Mouse (Mus musculus) embryonic facial prominence, embryonic 11.5 days (tissue): ENCODE results near the gene Usp36. TPM values are rescaled to one million over a fixed set of nuclear protein-coding genes. Genes with fewer than 3 reads are reported as not detected.

Experiments used
- ATAC-seq: fragments of 200-750 bp; cut with Nextera tagmentation; replicated peaks from 2 replicates; pipeline ENCODE4 v1.8.0; 2017; ENCODE audit warnings: low read depth; ENCODE audit not compliant: insufficient number of reproducible peaks, low FRiP score, low TSS enrichment
- DNase-seq: peaks from one replicate; pipeline ENCODE4 v3.0.0-alpha.2; 2015; ENCODE audit warnings: low spot score
- H3K27ac ChIP-seq: fragments of 300-500 bp; sonication (generic); replicated peaks from 2 replicates; pipeline ENCODE4 v1.5.1; 2014; ENCODE audit warnings: mild to moderate bottlenecking, low read depth, low read length, control low read depth
- H3K27me3 ChIP-seq: fragments of 300-500 bp; sonication (generic); 2 replicates; pipeline ENCODE4 v1.6.1; 2014; ENCODE audit warnings: mild to moderate bottlenecking, low read length, moderate library complexity, mixed read lengths; ENCODE audit not compliant: control insufficient read depth, insufficient read depth
- H3K36me3 ChIP-seq: fragments of 300-500 bp; sonication (generic); replicated peaks from 2 replicates; pipeline ENCODE4 v1.6.1; 2014; ENCODE audit warnings: low read depth, mild to moderate bottlenecking, low read length, moderate library complexity, mixed read lengths; ENCODE audit not compliant: control insufficient read depth, insufficient read depth
- H3K4me1 ChIP-seq: fragments of 300-500 bp; sonication (generic); 2 replicates; pipeline ENCODE4 v1.6.1; 2014; ENCODE audit warnings: low read length, mixed read lengths; ENCODE audit not compliant: control insufficient read depth, insufficient read depth
- H3K4me2 ChIP-seq: fragments of 300-500 bp; sonication (generic); 2 replicates; pipeline ENCODE4 v1.6.1; 2014; ENCODE audit warnings: low read depth, mild to moderate bottlenecking, control low read depth, low read length, moderate library complexity
- H3K4me3 ChIP-seq: fragments of 300-500 bp; sonication (generic); 2 replicates; pipeline ENCODE4 v1.5.1; 2014; ENCODE audit warnings: low read depth, low read length, control low read depth
- H3K9ac ChIP-seq: fragments of 300-500 bp; sonication (generic); replicated peaks from 2 replicates; pipeline ENCODE4 v1.6.1; 2014; ENCODE audit warnings: mild to moderate bottlenecking, control low read depth, low read length
- H3K9me3 ChIP-seq: fragments of 300-500 bp; sonication (generic); replicated peaks from 2 replicates; pipeline ENCODE4 v1.6.1; 2016; ENCODE audit warnings: mild to moderate bottlenecking, low read length, inconsistent platforms, mixed read lengths; ENCODE audit not compliant: control insufficient read depth
- WGBS: fragments of 180-500 bp; shearing (Covaris S2); extraction: QIAGEN DNeasy Blood & Tissue Kit; methylation state at CpG from one replicate; pipeline ENCODE4 v1.1.7; 2014; 5-methylcytosine and 5-hydroxymethylcytosine counted together
- polyA plus RNA-seq: library from polyadenylated mRNA; unstranded; fragments of >200 nt; fragmentation: Nextera tagmentation; extraction: Ambion mirVana; gene quantifications from 2 replicates; pipeline ENCODE4 v1.2.1, GENCODE M21; 2014

The Usp36 gene
- polyA plus RNA-seq, 1 experiment from 2014 or later = 8.1 TPM

DNA sequence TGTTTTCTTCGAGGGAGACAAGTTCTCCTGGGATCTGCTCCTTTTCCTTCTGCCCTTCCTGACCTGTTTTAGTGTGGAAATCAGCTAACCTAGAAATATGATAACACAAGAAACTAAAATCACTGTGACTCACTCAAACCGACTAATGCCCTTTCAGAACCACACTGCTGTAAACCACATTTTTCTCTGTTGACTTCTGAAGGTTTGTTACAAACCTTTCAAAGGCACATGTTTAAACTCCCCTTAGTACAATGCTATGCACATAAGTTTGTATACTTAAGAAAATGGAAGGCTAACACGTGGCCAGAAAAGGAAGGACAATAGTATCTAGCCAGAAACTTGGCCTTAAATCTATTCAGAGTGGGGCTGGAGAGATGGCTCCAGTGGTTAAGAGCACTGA lies 56.1 kb downstream of the Usp36 start:
- H3K27ac ChIP-seq = no peak overlapping the region
- H3K4me1 ChIP-seq = no peaks in the 10 kb centered on the region
- no peaks in the 10 kb centered on the region for H3K27me3 ChIP-seq
- no peak overlapping the region for H3K9ac ChIP-seq
- no peak overlapping the region for H3K4me2 ChIP-seq
- DNase-seq (no peak), ATAC-seq (no peak)
- no peaks in the 10 kb centered on the region for H3K9me3 ChIP-seq
- no peak overlapping the region for H3K4me3 ChIP-seq
- 64% methylated on average over 3 of the region's 3 CpGs for WGBS
- H3K36me3 ChIP-seq = no peaks in the 10 kb centered on the region

DNA sequence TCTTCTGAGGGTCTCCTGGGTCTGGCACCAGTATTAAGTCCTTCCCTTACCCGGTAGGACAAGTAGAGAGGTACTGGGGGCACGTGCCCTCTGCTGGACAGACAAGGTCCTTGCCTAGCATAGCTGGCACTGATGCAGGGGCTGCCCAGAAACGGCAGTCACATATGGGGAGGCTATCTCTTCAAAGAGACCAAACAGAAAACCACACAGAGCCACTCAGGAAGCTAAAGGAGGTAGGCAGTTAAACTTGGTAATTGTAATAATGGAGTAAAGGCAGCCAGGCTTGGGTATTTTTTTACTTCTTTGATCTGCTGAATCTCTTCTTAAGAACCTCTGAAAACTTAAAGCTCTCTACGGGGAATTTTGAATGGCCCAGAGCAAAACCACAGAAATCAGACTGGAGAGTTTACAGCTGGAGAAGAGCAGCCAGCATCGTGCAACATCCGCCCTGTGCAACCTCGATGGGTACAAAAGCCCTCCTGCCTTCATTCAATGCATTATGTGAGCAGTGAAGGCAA lies 57.7 kb downstream of the Usp36 start:
- H3K27ac ChIP-seq = no peak overlapping the region
- H3K9ac ChIP-seq = no peak overlapping the region
- H3K9me3 ChIP-seq = no peaks in the 10 kb centered on the region
- H3K4me2 ChIP-seq = no peak overlapping the region
- no peak overlapping the region for H3K4me3 ChIP-seq
- no peaks in the 10 kb centered on the region for H3K4me1 ChIP-seq
- DNase-seq = peak; percentile 45
- no peaks in the 10 kb centered on the region for H3K27me3 ChIP-seq
- ATAC-seq = no peak
- 37% methylated on average over 7 of the region's 7 CpGs for WGBS
- H3K36me3 ChIP-seq = no peaks in the 10 kb centered on the region

DNA sequence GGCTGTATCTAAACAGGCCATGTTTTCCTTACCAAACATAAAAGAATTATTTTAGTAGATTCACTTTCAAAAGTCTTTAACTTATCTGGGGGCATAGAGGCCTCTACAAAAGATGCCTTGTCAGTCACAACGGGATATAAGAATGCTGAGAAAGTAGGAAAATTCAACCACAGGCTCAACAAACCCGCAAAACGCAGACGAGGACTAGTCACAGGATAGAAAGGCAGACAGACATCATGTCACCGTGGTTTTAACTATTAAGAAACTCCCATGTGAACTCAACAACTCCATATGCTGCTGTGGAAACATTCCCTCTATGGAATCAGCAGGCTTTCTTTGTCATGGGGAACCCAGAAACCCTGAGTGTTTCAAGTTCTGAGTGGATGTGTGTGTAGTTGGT lies 60.1 kb downstream of the Usp36 start:
- DNase-seq (no peak), ATAC-seq (no peak)
- H3K9ac ChIP-seq = no peak overlapping the region
- no peaks in the 10 kb centered on the region for H3K36me3 ChIP-seq
- no peaks in the 10 kb centered on the region for H3K9me3 ChIP-seq
- no peaks in the 10 kb centered on the region for H3K4me1 ChIP-seq
- no peak overlapping the region for H3K4me3 ChIP-seq
- WGBS = 90% methylated on average over 5 of the region's 5 CpGs
- H3K27me3 ChIP-seq = no peaks in the 10 kb centered on the region
- H3K27ac ChIP-seq = no peak overlapping the region
- no peak overlapping the region for H3K4me2 ChIP-seq

DNA sequence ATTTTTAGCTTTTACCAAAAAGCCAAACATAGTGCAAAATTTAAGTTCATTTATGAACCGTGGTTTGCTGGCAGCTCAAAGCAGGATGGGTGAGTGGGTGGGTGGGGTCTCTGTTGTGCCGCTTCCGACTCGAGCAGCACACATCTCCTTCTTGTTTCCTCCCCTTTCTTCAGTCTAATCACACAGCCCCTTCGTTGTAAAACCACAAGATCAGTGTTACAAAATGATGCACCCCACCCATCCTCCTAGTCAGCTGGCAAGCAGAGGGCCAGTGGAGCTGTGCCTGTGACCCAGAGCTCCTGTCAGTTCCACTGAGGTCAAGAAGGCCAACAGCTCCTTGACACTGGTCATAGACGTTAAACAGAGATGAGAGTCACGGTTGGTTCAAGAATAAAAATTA lies 62.4 kb downstream of the Usp36 start:
- no peak overlapping the region for H3K9ac ChIP-seq
- DNase-seq (no peak), ATAC-seq (no peak)
- no peak overlapping the region for H3K27ac ChIP-seq
- H3K36me3 ChIP-seq = no peaks in the 10 kb centered on the region
- no peaks in the 10 kb centered on the region; the same call in 1 of the 2 replicates for H3K4me1 ChIP-seq
- no peak overlapping the region for H3K4me3 ChIP-seq
- no peaks in the 10 kb centered on the region for H3K27me3 ChIP-seq
- H3K4me2 ChIP-seq = no peak overlapping the region
- H3K9me3 ChIP-seq = no peaks in the 10 kb centered on the region
- WGBS = 73% methylated on average over 7 of the region's 7 CpGs

DNA sequence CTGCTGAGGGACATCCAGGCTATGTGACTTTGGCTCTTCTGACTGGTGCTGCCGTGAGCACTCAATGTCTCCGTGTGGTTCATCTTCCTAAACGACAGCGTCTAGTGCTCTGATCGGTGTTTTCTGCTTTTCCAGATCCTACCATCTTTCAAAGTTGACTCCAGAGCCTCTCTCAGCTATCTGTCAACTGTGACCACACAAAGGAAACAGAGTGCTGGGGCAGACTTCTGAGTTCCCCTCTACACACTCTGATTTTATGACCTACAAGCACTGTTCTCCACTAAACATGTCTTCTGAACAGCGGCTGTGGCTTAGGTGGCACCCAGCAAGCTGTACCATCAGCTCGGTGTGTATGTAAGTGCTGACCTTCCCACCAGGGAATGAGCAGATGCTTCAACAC lies 63.2 kb downstream of the Usp36 start:
- Histone ChIP-seq H3K4me2 (no peak overlapping the region), H3K4me3 (no peak overlapping the region), H3K9me3 (no peaks in the 10 kb centered on the region), H3K4me1 (no peaks in the 10 kb centered on the region; the same call in 1 of the 2 replicates), H3K9ac (no peak overlapping the region), H3K36me3 (no peaks in the 10 kb centered on the region), H3K27me3 (no peaks in the 10 kb centered on the region), H3K27ac (no peak overlapping the region)
- 86% methylated on average over 7 of the region's 7 CpGs for WGBS
- no peak for ATAC-seq
- no peak for DNase-seq

DNA sequence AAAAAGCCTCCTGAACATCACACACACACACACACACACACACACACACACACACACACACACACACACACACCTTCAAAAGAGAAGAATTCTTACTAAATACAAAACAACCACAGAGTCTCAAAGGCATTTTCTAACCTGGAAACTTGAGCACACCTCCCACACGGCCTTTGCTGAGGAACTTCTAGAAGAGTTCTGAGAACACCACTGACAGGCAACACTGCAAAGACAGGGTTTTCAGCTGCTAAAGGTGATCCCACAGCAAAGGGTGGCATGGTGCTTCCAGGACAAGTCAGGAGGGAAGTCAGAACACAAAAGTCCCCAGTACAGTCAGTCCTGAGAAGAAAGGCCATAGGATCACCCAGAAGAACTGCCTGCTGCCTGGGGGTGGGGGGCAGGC lies 64.2 kb downstream of the Usp36 start:
- WGBS = 48% methylated on average over 1 of the region's 1 CpGs
- Histone ChIP-seq H3K4me3 (no peak overlapping the region), H3K9me3 (no peaks in the 10 kb centered on the region), H3K36me3 (no peaks in the 10 kb centered on the region), H3K27ac (no peak overlapping the region), H3K27me3 (no peaks in the 10 kb centered on the region), H3K4me1 (no peaks in the 10 kb centered on the region; the same call in 1 of the 2 replicates), H3K9ac (no peak overlapping the region), H3K4me2 (no peak overlapping the region)
- ATAC-seq = no peak
- no peak for DNase-seq

DNA sequence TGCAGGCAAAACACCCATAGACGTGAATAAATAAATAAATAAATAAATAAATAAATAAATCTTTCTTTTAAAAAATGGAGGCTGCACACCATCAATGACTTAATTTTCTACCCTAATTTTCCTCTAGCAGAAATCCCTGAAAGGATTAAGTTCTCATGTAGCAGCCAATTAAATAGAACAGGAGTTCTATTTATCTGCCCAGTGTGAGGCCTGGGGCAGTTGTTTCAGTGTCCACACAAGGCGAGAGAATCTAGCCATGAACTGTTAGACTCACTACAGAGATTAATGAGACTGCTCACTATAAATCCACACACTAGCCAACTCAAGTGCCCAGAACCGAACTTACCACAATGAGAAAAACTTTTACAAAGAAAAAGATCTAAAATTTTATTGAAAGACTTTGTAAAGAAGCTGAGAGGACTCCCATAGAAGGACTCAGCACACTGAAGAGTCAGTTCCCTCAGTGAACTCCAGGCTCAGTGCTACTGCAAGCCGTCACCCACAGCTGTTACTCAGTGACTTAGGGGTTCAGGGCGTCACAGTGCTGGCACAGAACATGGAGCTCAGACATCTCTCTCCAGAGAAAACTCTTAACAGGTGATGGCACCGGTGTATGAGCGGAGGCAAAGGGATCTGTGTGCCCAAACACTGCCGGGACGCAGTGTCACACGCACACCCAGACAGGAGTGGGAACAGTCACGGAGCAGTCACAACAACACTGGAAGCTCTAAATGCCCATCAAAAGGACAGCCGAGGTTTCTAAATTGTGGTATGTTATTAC lies 64.8 kb downstream of the Usp36 start:
- no peaks in the 10 kb centered on the region; the same call in 1 of the 2 replicates for H3K4me1 ChIP-seq
- DNase-seq (no peak), ATAC-seq (no peak)
- no peaks in the 10 kb centered on the region for H3K27me3 ChIP-seq
- H3K36me3 ChIP-seq = no peaks in the 10 kb centered on the region
- no peak overlapping the region for H3K4me2 ChIP-seq
- no peaks in the 10 kb centered on the region for H3K9me3 ChIP-seq
- no peak overlapping the region for H3K27ac ChIP-seq
- no peak overlapping the region for H3K9ac ChIP-seq
- no peak overlapping the region for H3K4me3 ChIP-seq
- WGBS = 61% methylated on average over 12 of the region's 12 CpGs

DNA sequence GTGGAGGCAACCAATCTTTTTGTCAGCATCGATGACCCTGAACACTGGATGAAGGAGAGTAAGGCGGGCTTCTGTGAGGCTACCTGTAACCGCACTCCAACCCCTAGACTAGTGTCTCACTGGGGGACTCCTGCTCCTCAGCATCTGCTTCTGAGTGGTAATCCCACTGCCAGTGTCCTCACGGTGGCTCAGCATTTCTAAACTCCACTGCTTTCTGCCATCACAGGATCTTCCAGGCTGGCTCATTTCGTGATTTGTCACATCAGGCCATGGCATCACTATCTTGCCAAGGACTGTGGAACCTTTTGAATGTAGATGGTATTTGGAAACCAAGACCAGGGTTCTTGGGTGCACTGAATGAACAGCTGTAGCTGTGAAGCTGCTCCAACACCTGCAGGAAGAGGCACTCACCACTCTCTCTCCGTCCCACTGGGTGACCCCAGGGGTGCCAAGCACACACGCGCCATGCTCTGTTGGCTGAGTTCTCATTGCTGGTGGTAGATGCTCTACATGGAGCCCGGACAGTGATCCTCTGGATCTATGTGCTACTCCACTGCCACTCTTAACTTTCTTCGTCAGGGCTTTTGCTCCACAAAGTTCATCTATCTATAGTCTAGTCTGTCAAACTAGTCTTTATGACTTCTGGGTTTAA lies 66.5 kb downstream of the Usp36 start:
- no peak overlapping the region for H3K4me3 ChIP-seq
- H3K27me3 ChIP-seq = no peaks in the 10 kb centered on the region
- 83% methylated on average over 10 of the region's 10 CpGs for WGBS
- ATAC-seq = no peak
- no peak for DNase-seq
- no peaks in the 10 kb centered on the region for H3K36me3 ChIP-seq
- no peaks in the 10 kb centered on the region for H3K9me3 ChIP-seq
- no peaks in the 10 kb centered on the region; the same call in 1 of the 2 replicates for H3K4me1 ChIP-seq
- no peak overlapping the region for H3K4me2 ChIP-seq
- H3K9ac ChIP-seq = no peak overlapping the region
- H3K27ac ChIP-seq = no peak overlapping the region
